Mouse (Mus musculus): Measurements from ENCODE around the gene Pimreg.

Gene Pimreg

GRCm38 (mm10) chr11:72029143-72029542, 12.7 kb upstream of the Pimreg start:
- DNase-seq (ENCODE audit: low spot score in 2 of 2), result no peak

- DNase-seq (ENCODE audit: low spot score in 2 of 2), result no peak
These were observed 10.5 kb upstream of the Pimreg start for GRCm38 (mm10) chr11:72031353-72031752.

GRCm38 (mm10) chr11:72032091-72032490, 9.7 kb upstream of the Pimreg start:
- DNase-seq (ENCODE audit: low spot score in 2 of 2), result no peak

GRCm38 (mm10) chr11:72032589-72032988, 9.2 kb upstream of the Pimreg start:
- no peak for DNase-seq (ENCODE audit: low spot score in 2 of 2)

- no peak for DNase-seq (ENCODE audit: low spot score in 2 of 2)
These were observed 4.4 kb upstream of the Pimreg start, which contains the start of gene Aipl1 for GRCm38 (mm10) chr11:72037409-72037808. TSS of gene Aipl1 (minus strand) at chr11:72037509.

- DNase-seq (ENCODE audit: low spot score in 2 of 2), result peak; percentile 78
These were observed 3.8 kb upstream of the Pimreg start for GRCm38 (mm10) chr11:72037996-72038395.

GRCm38 (mm10) chr11:72039599-72040386, 2.0 kb upstream of the Pimreg start:
- DNase-seq (ENCODE audit: low spot score in 2 of 2), result no peak

GRCm38 (mm10) chr11:72041290-72041767, 503 bp upstream of the Pimreg start:
- DNase-seq (ENCODE audit: low spot score in 2 of 2), result no peak

- DNase-seq (ENCODE audit: low spot score in 2 of 2), result no peak
These were observed 799 bp downstream of the Pimreg start for GRCm38 (mm10) chr11:72042631-72043030.

GRCm38 (mm10) chr11:72044231-72044630, 2.4 kb downstream of the Pimreg start:
- no peak for DNase-seq (ENCODE audit: low spot score in 2 of 2)

- DNase-seq (ENCODE audit: low spot score in 2 of 2), result no peak
These were observed 6.9 kb downstream of the Pimreg start for GRCm38 (mm10) chr11:72048730-72049129.

GRCm38 (mm10) chr11:72049171-72049759, 7.4 kb downstream of the Pimreg start:
- no peak for DNase-seq (ENCODE audit: low spot score in 2 of 2)

- no peak for DNase-seq (ENCODE audit: low spot score in 2 of 2)
These were observed 8.5 kb downstream of the Pimreg start for GRCm38 (mm10) chr11:72050168-72050894.

- DNase-seq (ENCODE audit: low spot score in 2 of 2), result no peak
These were observed 9.3 kb downstream of the Pimreg start for GRCm38 (mm10) chr11:72050895-72051858.

- no peak for DNase-seq (ENCODE audit: low spot score in 2 of 2)
These were observed 10.4 kb downstream of the Pimreg start for GRCm38 (mm10) chr11:72052221-72052620.

- peak; percentile 59 to 66 for DNase-seq (ENCODE audit: low spot score in 2 of 2)
These were observed 10.8 kb downstream of the Pimreg start for GRCm38 (mm10) chr11:72052636-72053035.

GRCm38 (mm10) chr11:72055176-72055575, 13.3 kb downstream of the Pimreg start:
- no peak for DNase-seq (ENCODE audit: low spot score in 2 of 2)

- no peak for DNase-seq (ENCODE audit: low spot score in 2 of 2)
These were observed 15.3 kb downstream of the Pimreg start for GRCm38 (mm10) chr11:72057166-72057565.

GRCm38 (mm10) chr11:72060416-72060815, 18.6 kb downstream of the Pimreg start:
- no peak for DNase-seq (ENCODE audit: low spot score in 2 of 2)

GRCm38 (mm10) chr11:72061093-72061620, 19.3 kb downstream of the Pimreg start:
- no peak for DNase-seq (ENCODE audit: low spot score in 2 of 2)

- no peak for DNase-seq (ENCODE audit: low spot score in 2 of 2)
These were observed 22.6 kb downstream of the Pimreg start for GRCm38 (mm10) chr11:72064414-72064813.
